Mouse (Mus musculus) cortical plate, adult 2 months (tissue): ENCODE data around the gene Ppp1r3g.

Experiments used
- CTCF ChIP-seq: fragments of 200-500 bp; IDR thresholded peaks from 2 replicates; pipeline ENCODE4 v1.5.1; 2011; ENCODE audit warnings: mild to moderate bottlenecking, control low read depth, low read length; ENCODE audit not compliant: insufficient read depth; ENCODE audit errors: extremely low read depth
- POLR2A ChIP-seq: fragments of 200-500 bp; IDR thresholded peaks from 2 replicates; pipeline ENCODE4 v1.6.1; 2011; ENCODE audit warnings: mild to moderate bottlenecking, low read length, control low read depth; ENCODE audit not compliant: insufficient read depth; ENCODE audit errors: extremely low read depth

DNA sequence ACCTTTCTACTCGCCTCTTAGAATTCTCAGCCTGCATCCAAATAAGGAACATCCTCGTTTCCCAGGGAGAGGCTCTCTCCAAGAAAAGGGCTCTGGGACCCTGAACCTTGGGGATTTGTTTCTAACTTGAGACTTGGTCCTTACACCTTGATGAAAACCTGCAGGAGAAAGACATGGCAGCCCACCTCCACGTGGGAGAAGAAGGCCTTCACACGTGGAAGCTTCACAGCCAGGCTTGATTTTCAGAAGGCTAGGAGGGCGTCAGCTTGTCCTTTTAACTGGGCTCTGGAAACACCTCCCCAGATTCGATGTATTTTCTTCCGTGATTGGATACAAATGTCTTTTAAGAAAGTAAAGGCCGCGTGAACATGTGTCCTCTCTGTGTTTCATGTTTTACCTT lies 11.2 kb downstream of the Ppp1r3g start:
- TF ChIP-seq CTCF (no peak), POLR2A (no peak)
